Mouse (Mus musculus) embryonic facial prominence, embryonic 10.5 days (tissue): ENCODE measurements around the gene Zfp418. TPM values are rescaled to one million over a fixed set of nuclear protein-coding genes. Genes with fewer than 3 reads are reported as not detected.
"Not testable (repeated sequence)": the region's sequence is repeated elsewhere in the genome, so short reads cannot be mapped to it uniquely, and the experiment has no call there.

Experiments
- DNase-seq: peaks from one replicate; pipeline ENCODE4 v3.0.0-alpha.2; 2017; ENCODE audit warnings: low spot score
- H3K27ac ChIP-seq: fragments of 300-500 bp; sonication (generic); replicated peaks from 2 replicates; pipeline ENCODE4 v1.5.1; 2016; ENCODE audit warnings: mild to moderate bottlenecking
- H3K27me3 ChIP-seq: fragments of 300-500 bp; sonication (generic); replicated peaks from 2 replicates; pipeline ENCODE4 v1.6.1; 2016; ENCODE audit warnings: low read depth, mild to moderate bottlenecking; ENCODE audit not compliant: poor library complexity, severe bottlenecking
- H3K36me3 ChIP-seq: fragments of 300-500 bp; sonication (generic); replicated peaks from 2 replicates; pipeline ENCODE4 v1.6.1; 2016; ENCODE audit warnings: mild to moderate bottlenecking, moderate library complexity
- H3K4me1 ChIP-seq: fragments of 300-500 bp; sonication (generic); 2 replicates; pipeline ENCODE4 v1.6.1; 2016
- H3K4me3 ChIP-seq: fragments of 300-500 bp; sonication (generic); 2 replicates; pipeline ENCODE4 v1.5.1; 2016; ENCODE audit warnings: mild to moderate bottlenecking, moderate library complexity
- H3K9me3 ChIP-seq: fragments of 300-500 bp; sonication (generic); 2 replicates; pipeline ENCODE4 v1.6.1; 2016; ENCODE audit warnings: mild to moderate bottlenecking
- WGBS: fragments of 180-500 bp; shearing (Covaris S2); methylation state at CpG from one replicate; pipeline ENCODE4 v1.1.7; 2016; 5-methylcytosine and 5-hydroxymethylcytosine counted together
- polyA plus RNA-seq: library from polyadenylated mRNA; unstranded; fragments of >200 nt; fragmentation: Nextera tagmentation; extraction: Ambion mirVana; gene quantifications from 2 replicates; pipeline ENCODE4 v1.2.1, GENCODE M21; 2016

The Zfp418 gene
- polyA plus RNA-seq, result 3.4 and 3.7 TPM in 2 replicates

- WGBS, result 2% methylated on average over 26 of the region's 26 CpGs
- H3K4me1 ChIP-seq, result peaks cover 8% of the 10 kb centered on the region
- H3K36me3 ChIP-seq, result peaks cover 16% of the 10 kb centered on the region
- H3K27me3 ChIP-seq, result no peaks in the 10 kb centered on the region
- H3K4me3 ChIP-seq, result peak within 1 kb of the TSS; percentile 79
- no peaks in the 10 kb centered on the region for H3K9me3 ChIP-seq
- peak; percentile 50 for DNase-seq
- peak within 1 kb of the TSS; percentile 81 for H3K27ac ChIP-seq
Measured at GRCm38 (mm10) chr7:7171227-7172147, at the start of gene Zfp418. Zfp418 (plus strand) TSS chr7:7171330.

DNA sequence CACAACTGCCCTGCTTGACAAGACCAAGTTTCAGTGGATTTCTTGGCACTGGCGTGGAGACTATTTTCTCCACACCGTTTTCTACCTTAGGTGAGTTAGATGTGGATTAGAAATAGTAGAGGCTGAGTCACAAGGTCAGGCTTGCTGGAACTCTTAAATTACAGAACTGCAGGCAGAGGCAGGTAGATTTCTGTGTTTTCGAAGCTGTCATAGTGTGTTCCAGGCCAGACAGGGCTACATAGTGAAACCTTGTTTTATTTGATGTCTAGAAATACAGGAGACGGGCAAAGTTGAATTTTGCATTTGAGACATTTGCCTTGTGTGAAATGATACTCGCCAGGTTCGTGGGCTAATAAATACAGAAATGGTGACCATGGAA lies 49.5 kb upstream of the Zfp418 start:
- Histone ChIP-seq H3K4me3 (peak overlapping the region; percentile 69), H3K36me3 (peaks cover 27% of the 10 kb centered on the region), H3K27ac (no peak overlapping the region; the same call in 1 of the 2 replicates), H3K27me3 (no peaks in the 10 kb centered on the region), H3K4me1 (peaks cover 9% of the 10 kb centered on the region), H3K9me3 (0 out of 2 replicates have a peak, but pooled peaks cover 3% of the 10 kb centered on the region)
- DNase-seq, result no peak
- WGBS, result 56% methylated on average over 6 of the region's 6 CpGs

DNA sequence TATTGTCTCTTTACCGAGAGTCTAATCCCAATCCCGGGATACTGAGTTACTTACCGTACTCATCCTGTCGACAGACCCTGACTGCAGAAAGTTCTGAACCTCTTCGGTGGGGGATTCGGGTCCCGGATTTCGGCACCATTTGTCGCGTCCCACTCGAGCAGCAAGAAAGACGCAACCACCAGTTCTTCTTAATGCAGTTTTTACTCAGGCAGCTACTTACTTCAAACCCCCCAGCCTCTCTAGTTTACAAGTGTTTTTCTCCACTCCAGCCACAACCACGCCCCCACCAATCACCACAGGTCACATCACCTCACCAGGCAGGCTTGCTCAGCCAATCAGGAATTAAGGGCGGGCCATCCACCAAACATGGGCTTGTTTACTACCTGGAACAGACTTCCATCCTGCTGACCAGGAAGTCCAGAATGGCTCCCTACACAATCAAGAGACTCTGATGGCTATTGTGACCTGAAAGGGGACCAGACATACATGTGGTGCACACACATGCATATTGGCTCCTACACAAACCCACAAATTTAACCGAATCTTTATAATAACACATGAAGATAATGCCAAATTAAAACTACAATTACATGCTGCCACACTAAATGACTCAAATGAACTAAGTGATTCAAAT lies 40.5 kb upstream of the Zfp418 start:
- DNase-seq, H3K4me3 ChIP-seq, H3K27me3 ChIP-seq, H3K4me1 ChIP-seq, H3K27ac ChIP-seq, H3K9me3 ChIP-seq: not testable (repeated sequence)
- WGBS, result 92% methylated on average over 15 of the region's 15 CpGs
- peaks cover 21% of the 10 kb centered on the region for H3K36me3 ChIP-seq

GRCm38 (mm10) chr7:7132751-7133150 lies 38.4 kb upstream of the Zfp418 start:
- H3K4me1 ChIP-seq, result peaks cover 9% of the 10 kb centered on the region; the same call in 1 of the 2 replicates
- 81% methylated on average over 8 of the region's 8 CpGs for WGBS
- no peaks in the 10 kb centered on the region; the same call in 1 of the 2 replicates for H3K9me3 ChIP-seq
- DNase-seq, result no peak
- H3K4me3 ChIP-seq, result no peak overlapping the region
- no peaks in the 10 kb centered on the region for H3K27me3 ChIP-seq
- H3K36me3 ChIP-seq, result peaks cover 21% of the 10 kb centered on the region
- no peak overlapping the region for H3K27ac ChIP-seq

DNA sequence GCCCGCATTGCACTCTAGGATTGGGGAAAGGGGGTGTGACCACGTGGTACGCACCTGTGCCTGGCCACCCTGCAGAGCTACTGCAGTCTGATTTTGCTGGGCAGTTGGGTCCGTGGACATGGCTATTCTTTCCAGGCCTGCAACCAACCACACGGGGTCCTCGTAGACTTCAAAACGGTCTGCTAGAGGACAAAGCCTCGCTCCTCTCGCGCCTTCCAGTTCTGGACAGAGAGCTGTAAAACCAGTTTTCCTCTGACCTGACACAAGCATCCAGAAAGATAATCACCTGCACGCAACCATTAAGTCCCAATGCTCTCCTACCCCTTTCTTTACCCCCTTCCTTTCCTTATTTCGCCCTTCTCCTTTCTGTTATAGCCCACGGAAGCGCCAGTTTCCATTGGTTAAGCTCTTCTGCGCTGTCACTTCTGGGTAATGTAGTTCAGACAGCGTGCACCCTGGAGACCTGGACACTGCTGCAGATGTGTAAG lies 34.7 kb upstream of the Zfp418 start, which contains the start of gene Zfp773:
Zfp773 (minus strand) TSS at position 377 of the 488 bp plus-strand sequence.
- H3K36me3 ChIP-seq, result peaks cover 16% of the 10 kb centered on the region
- H3K4me3 ChIP-seq, result peak within 1 kb of the TSS; percentile 59
- peak; percentile 72 for DNase-seq
- no peaks in the 10 kb centered on the region for H3K9me3 ChIP-seq
- peaks cover 9% of the 10 kb centered on the region; the same call in 1 of the 2 replicates for H3K4me1 ChIP-seq
- WGBS, result 8% methylated on average over 16 of the region's 16 CpGs
- H3K27ac ChIP-seq, result peak within 1 kb of the TSS; percentile 85
- no peaks in the 10 kb centered on the region for H3K27me3 ChIP-seq

DNA sequence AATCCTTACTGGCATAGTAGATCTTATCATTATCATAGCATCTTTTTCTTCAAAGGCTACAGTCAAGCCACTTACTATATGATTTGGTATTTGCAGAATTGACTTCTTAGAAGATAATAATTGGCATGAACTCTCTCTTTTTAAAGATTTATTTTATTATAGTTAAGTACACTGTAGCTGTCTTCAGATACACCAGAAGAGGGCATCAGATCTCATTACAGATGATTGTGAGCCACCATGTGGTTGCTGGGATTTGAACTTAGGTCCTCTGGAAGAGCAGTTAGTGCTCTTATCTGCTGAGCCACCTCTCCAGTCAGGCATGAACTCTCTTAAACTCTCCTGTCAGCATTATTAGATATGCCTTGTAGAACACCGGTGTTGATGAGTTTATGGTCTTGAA lies 26.9 kb upstream of the Zfp418 start:
- WGBS, result 89% methylated on average over 1 of the region's 1 CpGs
- no peak for DNase-seq

DNA sequence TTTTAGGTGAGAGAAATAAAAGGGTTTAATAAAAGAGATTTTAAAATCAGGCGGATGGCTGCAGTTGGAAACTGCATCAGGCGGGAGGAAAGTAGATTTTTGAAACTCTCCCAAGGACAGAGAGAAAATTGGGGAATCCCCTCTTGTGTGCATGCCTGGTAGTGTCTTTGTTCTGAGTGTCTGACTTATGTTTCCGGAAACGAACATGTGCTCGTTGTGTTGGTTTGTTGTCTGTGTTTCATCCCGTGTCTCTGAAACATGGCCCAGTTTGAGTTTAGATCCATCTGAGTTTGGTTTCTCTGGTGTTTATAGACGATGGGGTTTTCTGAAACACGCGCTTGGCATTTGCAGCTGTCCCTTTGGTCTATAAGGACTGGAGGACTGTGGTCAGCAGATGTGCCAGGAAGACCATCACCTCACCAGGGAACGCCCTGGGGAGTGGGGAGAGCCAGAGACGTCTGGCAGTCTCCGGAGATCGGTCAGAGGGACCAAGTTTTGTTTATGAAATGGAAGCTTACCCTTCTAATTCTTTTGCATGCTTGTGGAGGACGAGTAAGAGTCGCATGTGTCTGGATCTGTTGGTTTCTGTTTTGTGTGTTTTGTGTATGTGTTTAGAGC lies 25.0 kb upstream of the Zfp418 start:
- Histone ChIP-seq H3K27me3 (no peaks in the 10 kb centered on the region), H3K27ac (no peak overlapping the region), H3K9me3 (peaks cover 24% of the 10 kb centered on the region; the same call in 1 of the 2 replicates), H3K4me1 (no peaks in the 10 kb centered on the region), H3K4me3 (no peak overlapping the region), H3K36me3 (no peaks in the 10 kb centered on the region)
- WGBS, result 92% methylated on average over 15 of the region's 15 CpGs
- DNase-seq, result no peak

More for the DNA sequence above, 26.9 kb upstream of the Zfp418 start:
- Histone ChIP-seq H3K9me3 (peaks cover 24% of the 10 kb centered on the region; the same call in 1 of the 2 replicates), H3K27ac (no peak overlapping the region), H3K36me3 (no peaks in the 10 kb centered on the region), H3K27me3 (no peaks in the 10 kb centered on the region), H3K4me3 (no peak overlapping the region), H3K4me1 (no peaks in the 10 kb centered on the region)

- Histone ChIP-seq H3K4me1 (no peaks in the 10 kb centered on the region), H3K4me3 (no peak overlapping the region), H3K27me3 (no peaks in the 10 kb centered on the region), H3K27ac (no peak overlapping the region), H3K36me3 (peaks cover 27% of the 10 kb centered on the region), H3K9me3 (no peaks in the 10 kb centered on the region)
- WGBS, result 88% methylated on average over 1 of the region's 1 CpGs
- no peak for DNase-seq
Measured at GRCm38 (mm10) chr7:7185897-7186296, 14.8 kb downstream of the Zfp418 start.

DNA sequence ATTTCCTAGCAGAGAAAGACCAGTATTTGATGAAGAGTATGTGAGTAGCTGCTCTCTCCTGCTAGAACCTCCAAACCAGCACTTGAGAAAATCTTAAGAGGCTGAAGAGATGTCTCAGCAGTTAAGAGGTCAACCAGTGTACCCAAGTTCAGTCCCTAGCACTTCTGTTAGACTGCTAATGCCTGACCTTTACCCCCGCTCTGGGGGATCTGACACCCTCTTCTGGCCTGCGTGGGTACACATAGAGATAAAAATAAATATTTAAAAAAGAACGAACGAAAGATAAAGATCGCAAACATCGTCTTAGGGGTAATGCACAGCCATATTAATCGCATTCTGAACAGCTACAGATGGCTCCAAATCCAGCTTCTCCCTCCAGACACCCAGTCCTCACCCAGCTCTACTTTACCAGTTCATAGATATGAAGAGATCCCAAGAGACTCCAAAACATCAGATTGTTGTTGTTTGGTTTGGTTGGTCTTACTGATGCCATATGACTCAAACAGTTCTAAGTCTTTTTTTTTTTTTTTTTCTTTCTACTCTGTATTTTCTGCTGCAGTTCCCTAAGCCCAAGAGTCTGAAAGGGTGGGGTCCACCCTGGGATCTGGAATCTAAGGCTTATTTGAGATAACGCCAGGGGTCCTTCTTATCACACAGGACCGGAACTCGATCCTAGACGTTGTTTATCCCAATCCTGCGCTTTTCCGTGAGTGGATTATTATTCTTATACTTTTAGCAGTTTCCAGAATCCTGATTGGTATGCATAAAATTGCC lies 16.5 kb downstream of the Zfp418 start:
- DNase-seq, result no peak
- Histone ChIP-seq H3K9me3 (no peaks in the 10 kb centered on the region), H3K36me3 (peaks cover 10% of the 10 kb centered on the region), H3K27me3 (no peaks in the 10 kb centered on the region), H3K27ac (no peak overlapping the region), H3K4me1 (no peaks in the 10 kb centered on the region), H3K4me3 (peak overlapping the region; percentile 65)
- WGBS, result 40% methylated on average over 13 of the region's 13 CpGs

DNA sequence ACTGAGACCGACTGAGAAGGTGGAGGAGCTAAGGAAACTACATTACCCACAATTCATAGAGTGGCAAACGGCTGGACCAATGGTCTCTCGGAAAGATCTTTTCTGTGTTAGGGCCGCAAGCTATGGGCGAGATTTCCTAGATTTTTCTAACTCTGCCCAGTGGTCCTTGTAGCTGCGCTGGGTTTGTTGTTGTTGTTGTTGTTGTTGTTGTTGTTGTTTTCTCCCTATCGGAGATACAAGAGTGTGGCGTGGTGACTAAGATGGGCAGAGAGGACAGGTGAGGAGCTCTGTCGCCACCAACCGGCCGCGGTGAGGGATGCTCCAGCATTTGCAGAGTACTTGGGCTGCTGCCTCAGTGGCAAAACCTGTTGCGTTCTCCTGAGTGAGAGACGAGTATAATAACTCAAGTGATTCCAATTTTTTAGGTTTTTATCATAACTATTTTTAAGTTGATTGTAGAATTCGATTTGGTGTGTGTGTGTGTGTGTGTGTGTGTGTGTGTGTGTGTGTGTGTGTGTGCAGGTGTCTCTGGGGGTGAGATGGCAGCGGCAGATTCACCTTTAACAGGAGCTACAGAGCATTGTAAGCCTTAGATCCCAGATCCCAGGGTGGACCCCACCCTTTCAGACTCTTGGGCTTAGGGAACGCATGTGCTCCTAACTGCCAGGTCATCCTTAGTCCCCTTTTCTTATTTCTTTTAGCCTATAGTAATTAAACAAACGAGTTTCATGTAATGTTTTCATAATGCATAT lies 17.2 kb downstream of the Zfp418 start:
- no peaks in the 10 kb centered on the region for H3K4me1 ChIP-seq
- peak overlapping the region; percentile 65 for H3K4me3 ChIP-seq
- 0 out of 2 replicates have a peak, but pooled peaks cover 3% of the 10 kb centered on the region for H3K36me3 ChIP-seq
- peak overlapping the region; percentile 66 for H3K27ac ChIP-seq
- DNase-seq, result peak; percentile 77
- 13% methylated on average over 18 of the region's 18 CpGs for WGBS
- no peaks in the 10 kb centered on the region for H3K9me3 ChIP-seq
- no peaks in the 10 kb centered on the region for H3K27me3 ChIP-seq
